Mouse (Mus musculus) stomach, postnatal 0 days (tissue): ENCODE data around the gene Echdc1.

Experiments used
- CTCF ChIP-seq: IDR thresholded peaks from 2 replicates; pipeline ENCODE4 v1.5.1; 2016; ENCODE audit warnings: antibody characterized with exemption, low read depth, mild to moderate bottlenecking, moderate library complexity
- EP300 ChIP-seq: optimal IDR thresholded peaks from 2 replicates; pipeline ENCODE3; 2016; ENCODE audit warnings: antibody characterized with exemption

DNA sequence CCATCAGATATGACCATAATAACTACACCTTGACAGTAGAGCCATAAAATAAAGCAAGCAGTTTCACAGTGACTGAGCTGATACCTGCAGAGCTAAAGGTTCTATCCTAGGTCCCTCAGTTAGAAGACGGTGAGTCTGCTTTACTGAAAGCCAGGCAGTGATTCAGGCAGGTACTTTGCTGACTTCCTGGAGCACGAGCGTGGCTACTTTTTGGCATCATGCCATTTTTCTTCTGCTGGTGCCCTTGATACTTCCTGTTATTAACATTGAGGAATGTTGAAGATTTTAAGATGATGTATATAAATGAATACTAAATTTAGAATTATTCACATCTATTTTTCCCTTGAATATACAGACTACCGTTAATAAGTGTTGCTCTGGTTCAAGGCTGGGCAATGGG is 20.9 kb downstream of the Echdc1 start:
- TF ChIP-seq EP300 (no peak), CTCF (no peak)
